8 mouse cellular contexts compared by ENCODE assay signal in the genomic region with DNA sequence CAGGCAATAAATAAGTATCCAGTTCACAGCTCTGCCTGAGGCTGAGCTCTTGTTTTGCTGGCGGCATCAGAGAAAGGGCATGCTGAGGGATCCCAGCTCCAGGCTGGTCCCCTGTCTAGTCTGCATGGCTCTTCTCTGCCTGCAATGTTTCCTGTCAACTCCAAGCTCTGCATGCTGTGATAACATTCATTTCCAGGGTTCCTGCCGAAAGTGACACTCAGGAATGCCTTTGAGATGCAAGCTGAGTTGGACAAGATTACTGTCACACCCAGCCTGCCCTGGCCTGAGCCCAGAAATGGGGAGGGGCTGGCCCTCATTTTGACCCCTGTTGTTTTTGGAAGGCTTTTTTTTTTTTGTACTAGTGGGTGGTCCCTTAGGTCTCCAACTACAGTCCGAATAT. TPM values are rescaled to one million over a fixed set of nuclear protein-coding genes. Genes with fewer than 3 reads are reported as not detected.
DNase-seq lines count a peak whose midpoint lies in the region; ATAC-seq and TF ChIP-seq lines count a peak whose summit lies in the region.

No protein-coding gene starts in this region.

- 22% methylated on average over 3 of the region's 3 CpGs for WGBS in hindbrain, embryonic 16.5 days
- 16% methylated on average over 3 of the region's 3 CpGs for WGBS in hindbrain, embryonic 13.5 days
- WGBS in heart, embryonic 16.5 days = 7% methylated on average over 3 of the region's 3 CpGs
- 10% methylated on average over 3 of the region's 3 CpGs for WGBS in limb, embryonic 14.5 days

- intact Hi-C loops in left cerebral cortex, postnatal 36 days (cut with DNase I) = no loop called here

- no peaks in the 10 kb centered on the region for H3K36me3 ChIP-seq in hindbrain, embryonic 16.5 days (ENCODE audit: control insufficient read depth, insufficient read depth, low read length)
- H3K36me3 ChIP-seq in hindbrain, embryonic 13.5 days = no peaks in the 10 kb centered on the region
- H3K36me3 ChIP-seq in heart, embryonic 16.5 days (ENCODE audit: control insufficient read depth, insufficient read depth) = no peaks in the 10 kb centered on the region
- H3K36me3 ChIP-seq in limb, embryonic 14.5 days (ENCODE audit: control insufficient read depth, insufficient read depth, low read length) = no peaks in the 10 kb centered on the region

- H3K27me3 ChIP-seq in hindbrain, embryonic 16.5 days (replicated peaks; ENCODE audit: control insufficient read depth, insufficient read depth, low read length) = peaks cover 2% of the 10 kb centered on the region; the same call in 1 of the 2 replicates
- no peaks in the 10 kb centered on the region for H3K27me3 ChIP-seq in hindbrain, embryonic 13.5 days
- no peaks in the 10 kb centered on the region for H3K27me3 ChIP-seq in heart, embryonic 16.5 days (ENCODE audit: control insufficient read depth, insufficient read depth, low read length)
- H3K27me3 ChIP-seq in limb, embryonic 14.5 days (ENCODE audit: control insufficient read depth, insufficient read depth, low read length) = no peaks in the 10 kb centered on the region

- H3K4me3 ChIP-seq in hindbrain, embryonic 16.5 days (ENCODE audit: low read length) = no peak overlapping the region
- H3K4me3 ChIP-seq in hindbrain, embryonic 13.5 days = no peak overlapping the region
- no peak overlapping the region for H3K4me3 ChIP-seq in heart, embryonic 16.5 days (ENCODE audit: low read length)
- H3K4me3 ChIP-seq in limb, embryonic 14.5 days (replicated peaks; ENCODE audit: low read length) = no peak overlapping the region

- DNase-seq in adrenal gland, postnatal 36 days = peak; percentile 13 to 23
- DNase-seq in limb, embryonic 14.5 days (ENCODE audit: low spot score) = no peak
- no peak for DNase-seq in left cerebral cortex, postnatal 36 days (ENCODE audit: low spot score in 2 of 2)
- DNase-seq in spleen, adult 12 weeks (ENCODE audit: low spot score) = no peak
- no peak for DNase-seq in cerebellum, adult 11-12 months

- no peaks in the 10 kb centered on the region for H3K9me3 ChIP-seq in hindbrain, embryonic 16.5 days (ENCODE audit: control insufficient read depth, low read length)
- H3K9me3 ChIP-seq in hindbrain, embryonic 13.5 days = no peaks in the 10 kb centered on the region
- no peaks in the 10 kb centered on the region for H3K9me3 ChIP-seq in heart, embryonic 16.5 days (replicated peaks; ENCODE audit: control insufficient read depth, low read length)
- H3K9me3 ChIP-seq in limb, embryonic 14.5 days (ENCODE audit: control insufficient read depth, low read length) = no peaks in the 10 kb centered on the region

- no peak; the same call in 1 of the 2 replicates for ATAC-seq in hindbrain, embryonic 16.5 days
- ATAC-seq in hindbrain, embryonic 13.5 days (ENCODE audit: low FRiP score) = no peak
- ATAC-seq in heart, embryonic 16.5 days (replicated peaks; ENCODE audit: extremely low read depth, insufficient read depth, low FRiP score) = peak; percentile 86
- ATAC-seq in limb, embryonic 14.5 days (ENCODE audit: low FRiP score, low read depth) = peak; percentile 55; the same call in 1 of the 2 replicates

- no peak for TF ChIP-seq POLR2A in limb, embryonic 14.5 days (IDR thresholded peaks at IDR 0.05; ENCODE audit: borderline replicate concordance, extremely low read depth, insufficient read depth, insufficient read length)

- no peak overlapping the region for H3K27ac ChIP-seq in hindbrain, embryonic 16.5 days (ENCODE audit: low read depth, low read length)
- H3K27ac ChIP-seq in hindbrain, embryonic 13.5 days = no peak overlapping the region
- peak overlapping the region; percentile 72 for H3K27ac ChIP-seq in heart, embryonic 16.5 days (ENCODE audit: low read length)
- H3K27ac ChIP-seq in limb, embryonic 14.5 days (replicated peaks; ENCODE audit: low read depth, low read length) = no peak overlapping the region

- 0 out of 2 replicates have a peak, but pooled peaks cover 2% of the 10 kb centered on the region for H3K4me1 ChIP-seq in hindbrain, embryonic 16.5 days (ENCODE audit: control insufficient read depth, insufficient read depth, low read depth, low read length)
- H3K4me1 ChIP-seq in hindbrain, embryonic 13.5 days (replicated peaks) = 0 out of 2 replicates have a peak, but pooled peaks cover 3% of the 10 kb centered on the region
- H3K4me1 ChIP-seq in heart, embryonic 16.5 days (ENCODE audit: control insufficient read depth, insufficient read depth, low read length) = peaks cover 13% of the 10 kb centered on the region
- H3K4me1 ChIP-seq in limb, embryonic 14.5 days (ENCODE audit: control insufficient read depth, insufficient read depth, low read length) = peaks cover 13% of the 10 kb centered on the region

- no peak overlapping the region for H3K4me2 ChIP-seq in hindbrain, embryonic 16.5 days (ENCODE audit: low read length)
- no peak overlapping the region for H3K4me2 ChIP-seq in hindbrain, embryonic 13.5 days
- peak overlapping the region; percentile 35 for H3K4me2 ChIP-seq in heart, embryonic 16.5 days (ENCODE audit: low read depth, low read length)
- H3K4me2 ChIP-seq in limb, embryonic 14.5 days (replicated peaks; ENCODE audit: low read depth, low read length, severe bottlenecking) = peak overlapping the region; percentile 20; the same call in 1 of the 2 replicates

- H3K9ac ChIP-seq in hindbrain, embryonic 16.5 days (ENCODE audit: low read depth, low read length) = peak overlapping the region; percentile 31; the same call in 1 of the 2 replicates
- no peak overlapping the region for H3K9ac ChIP-seq in hindbrain, embryonic 13.5 days
- H3K9ac ChIP-seq in heart, embryonic 16.5 days (ENCODE audit: low read length) = no peak overlapping the region; the same call in 1 of the 2 replicates
- H3K9ac ChIP-seq in limb, embryonic 14.5 days (ENCODE audit: low read depth, low read length, severe bottlenecking) = no peak overlapping the region

RNA-seq across cellular contexts. Expression of gene Itgb6, which starts 7.6 kb away (rescaled TPM):
- 0.14 and 0.19 TPM in 2 replicates for polyA plus RNA-seq in hindbrain, embryonic 16.5 days (2015; fragmentation: Nextera tagmentation; extraction: Ambion mirVana)
- 0.05 and 0.19 TPM in 2 replicates for polyA plus RNA-seq in hindbrain, embryonic 13.5 days (2015; fragmentation: Nextera tagmentation; extraction: Ambion mirVana)
- not detected for total RNA-seq in adrenal gland, postnatal 36 days (2021)
- 0.28 and 0.67 TPM in 2 replicates for polyA plus RNA-seq in heart, embryonic 16.5 days (2015; fragmentation: Nextera tagmentation; extraction: Ambion mirVana)
- polyA plus RNA-seq in limb, embryonic 14.5 days (2012; rRNA removed) = 1.8 and 2.6 TPM in 2 replicates
- polyA plus RNA-seq in limb, embryonic 14.5 days (2014; fragmentation: Nextera tagmentation; extraction: Ambion mirVana) = 2.7 and 3.3 TPM in 2 replicates
- under 1 TPM in 1 of 2 experiments, not detected in 1; 0.10 TPM for total RNA-seq in left cerebral cortex, postnatal 36 days (2021)

Comparison
In these comparisons a context has a peak if more than half of its experiments do, and no peak if none do; other contexts are left out.
1. ATAC-seq: peak in heart, embryonic 16.5 days (single experiment) and limb, embryonic 14.5 days (single experiment); none in hindbrain, embryonic 16.5 days (single experiment) and hindbrain, embryonic 13.5 days (single experiment).
2. H3K4me2 ChIP-seq: peak in heart, embryonic 16.5 days (single experiment) and limb, embryonic 14.5 days (single experiment); none in hindbrain, embryonic 16.5 days (single experiment) and hindbrain, embryonic 13.5 days (single experiment).
3. DNase-seq: peak in adrenal gland, postnatal 36 days (2 of 2); none in limb, embryonic 14.5 days (single experiment), left cerebral cortex, postnatal 36 days (0 of 2), spleen, adult 12 weeks (single experiment) and cerebellum, adult 11-12 months (single experiment).